Mouse (Mus musculus): Measurements from ENCODE around the gene Hoxa4. TPM values are rescaled to one million over a fixed set of nuclear protein-coding genes. Genes with fewer than 3 reads are reported as not detected.

Gene Hoxa4
- total and polyA plus RNA-seq, 3 experiments = 0.19 TPM; not detected in 2

- DNase-seq (ENCODE audit: extremely low read depth) = no peak
- Histone ChIP-seq H3K36me3 (replicated peaks in 1 of 2; ENCODE audit: control insufficient read depth in 1 of 2, insufficient read depth in 1 of 2, low read length in 1 of 2) (peaks cover under 1 to 28% of the 10 kb centered on the region in 2 experiments), H3K9me3 (replicated peaks; ENCODE audit: low read length) (peaks cover 20% of the 10 kb centered on the region), H3K4me1 (ENCODE audit: control insufficient read depth in 1 of 2, insufficient read depth in 2 of 2) (peaks cover 0 to 12% of the 10 kb centered on the region in 2 experiments; a peak in 2 of 4 replicates), H3K4me2 (ENCODE audit: insufficient read depth, low read depth, poor library complexity, severe bottlenecking) (no peak overlapping the region; the same call in 1 of the 2 replicates), H3K4me3 (replicated peaks in 1 of 3; ENCODE audit: low read depth in 2 of 3, low read length in 2 of 3, poor library complexity in 1 of 3) (peak overlapping the region in 1 of 3 experiments; percentile 60), H3K27ac (ENCODE audit: insufficient read depth, low read depth) (no peak overlapping the region), H3K79me2 (replicated peaks; ENCODE audit: control insufficient read depth, extremely low read depth, insufficient read depth, poor library complexity, severe bottlenecking) (no peaks in the 10 kb centered on the region), H3K27me3 (replicated peaks) (no peaks in the 10 kb centered on the region), H3K9ac (ENCODE audit: insufficient read depth, low read depth) (no peak overlapping the region; the same call in 1 of the 2 replicates)
- dilution Hi-C loops (cut with MboI; ENCODE audit: extremely low pct_ligation_motif_present, extremely low pct_unique_long_range_greater_than_20kb, low sequenced_read_pairs) = no loop called here
- TF ChIP-seq PAX5 (IDR thresholded peaks at IDR 0.05; ENCODE audit: low read length) (no peak), CHD1 (IDR thresholded peaks at IDR 0.05; ENCODE audit: low read depth, low read length) (no peak), E2F4 (IDR thresholded peaks at IDR 0.05; ENCODE audit: insufficient replicate concordance, low read depth, low read length) (no peak), POLR2A (IDR thresholded peaks at IDR 0.05; ENCODE audit: low read depth, low read length) (no peak), HCFC1 (IDR thresholded peaks at IDR 0.05; ENCODE audit: low read depth, low read length) (no peak), MAX (IDR thresholded peaks at IDR 0.05; ENCODE audit: low read length) (no peak), CTCF (conservative IDR thresholded peaks at IDR 0.05 in 1 of 2, IDR thresholded peaks at IDR 0.05 in 1 of 2; ENCODE audit: low read depth in 2 of 2, low read length in 2 of 2) (no peak), USF2 (conservative IDR thresholded peaks at IDR 0.05; ENCODE audit: low read depth, low read length) (no peak), RAD21 (IDR thresholded peaks at IDR 0.05; ENCODE audit: low read depth, low read length) (no peak), UBTF (IDR thresholded peaks at IDR 0.05; ENCODE audit: low read depth, low read length) (no peak), ZKSCAN1 (IDR thresholded peaks at IDR 0.05; ENCODE audit: borderline replicate concordance, low read depth, low read length) (no peak)
- in situ Hi-C loops (cut with MboI; ENCODE audit: low pct_ligation_motif_present, low pct_unique_long_range_greater_than_20kb, low sequenced_read_pairs) = no loop called here
Observed at GRCm38 (mm10) chr6:52238976-52239375, 47.4 kb upstream of the Hoxa4 start.

GRCm38 (mm10) chr6:52238155-52238545, 46.6 kb upstream of the Hoxa4 start:
- Histone ChIP-seq H3K9me3 (replicated peaks; ENCODE audit: low read length) (peaks cover 27% of the 10 kb centered on the region), H3K27ac (ENCODE audit: insufficient read depth, low read depth) (no peak overlapping the region), H3K27me3 (replicated peaks) (no peaks in the 10 kb centered on the region), H3K4me3 (replicated peaks in 1 of 3; ENCODE audit: low read depth in 2 of 3, low read length in 2 of 3, poor library complexity in 1 of 3) (no peak overlapping the region), H3K4me1 (ENCODE audit: control insufficient read depth in 1 of 2, insufficient read depth in 2 of 2) (peaks cover 0 to 12% of the 10 kb centered on the region in 2 experiments; a peak in 2 of 4 replicates), H3K79me2 (replicated peaks; ENCODE audit: control insufficient read depth, extremely low read depth, insufficient read depth, poor library complexity, severe bottlenecking) (no peaks in the 10 kb centered on the region), H3K4me2 (ENCODE audit: insufficient read depth, low read depth, poor library complexity, severe bottlenecking) (no peak overlapping the region), H3K36me3 (replicated peaks in 1 of 2; ENCODE audit: control insufficient read depth in 1 of 2, insufficient read depth in 1 of 2, low read length in 1 of 2) (peaks cover 2 to 36% of the 10 kb centered on the region in 2 experiments), H3K9ac (ENCODE audit: insufficient read depth, low read depth) (no peak overlapping the region)
- DNase-seq (ENCODE audit: extremely low read depth) = no peak
- in situ Hi-C loops (cut with MboI; ENCODE audit: low pct_ligation_motif_present, low pct_unique_long_range_greater_than_20kb, low sequenced_read_pairs) = no loop called here
- TF ChIP-seq NELFE (IDR thresholded peaks at IDR 0.05; ENCODE audit: low read depth, low read length) (no peak), EP300 (IDR thresholded peaks at IDR 0.05; ENCODE audit: low read length) (no peak), MXI1 (IDR thresholded peaks at IDR 0.05; ENCODE audit: low read depth, low read length) (no peak), MAFK (IDR thresholded peaks at IDR 0.05; ENCODE audit: insufficient replicate concordance, low read length) (no peak), USF2 (conservative IDR thresholded peaks at IDR 0.05; ENCODE audit: low read depth, low read length) (no peak), JUND (conservative IDR thresholded peaks at IDR 0.05; ENCODE audit: low read depth, low read length) (no peak), ETS1 (conservative IDR thresholded peaks at IDR 0.05; ENCODE audit: low read depth, low read length) (no peak), JUN (IDR thresholded peaks at IDR 0.05; ENCODE audit: insufficient read depth, low read depth, low read length) (no peak), MAZ (IDR thresholded peaks at IDR 0.05; ENCODE audit: low read depth, low read length) (no peak), PAX5 (IDR thresholded peaks at IDR 0.05; ENCODE audit: low read length) (no peak), CHD1 (IDR thresholded peaks at IDR 0.05; ENCODE audit: low read depth, low read length) (no peak), MYC (IDR thresholded peaks at IDR 0.05; ENCODE audit: low read depth, low read length) (no peak), ZC3H11A (IDR thresholded peaks at IDR 0.05; ENCODE audit: low read depth, low read length) (no peak), TCF12 (IDR thresholded peaks at IDR 0.05; ENCODE audit: low read depth, low read length) (no peak), ZKSCAN1 (IDR thresholded peaks at IDR 0.05; ENCODE audit: borderline replicate concordance, low read depth, low read length) (no peak), POLR2AphosphoS2 (IDR thresholded peaks at IDR 0.05; ENCODE audit: low read depth, low read length) (no peak), E2F4 (IDR thresholded peaks at IDR 0.05; ENCODE audit: insufficient replicate concordance, low read depth, low read length) (no peak), RCOR1 (conservative IDR thresholded peaks at IDR 0.05; ENCODE audit: low read depth, low read length) (no peak), UBTF (IDR thresholded peaks at IDR 0.05; ENCODE audit: low read depth, low read length) (no peak), MEF2A (IDR thresholded peaks at IDR 0.05; ENCODE audit: borderline replicate concordance, low read depth, low read length) (no peak)
- dilution Hi-C loops (cut with MboI; ENCODE audit: extremely low pct_ligation_motif_present, extremely low pct_unique_long_range_greater_than_20kb, low sequenced_read_pairs) = no loop called here

Data from CH12.LX (cell line).